Mouse (Mus musculus): Measurements from ENCODE around the gene Ubac2. TPM values are rescaled to one million over a fixed set of nuclear protein-coding genes. Genes with fewer than 3 reads are reported as not detected.

Ubac2 gene
- polyA plus RNA-seq, 1 experiment from 2014 or later = 66.7 TPM

GRCm38 (mm10) chr14:122020567-122020966, 142.1 kb downstream of the Ubac2 start:
- Histone ChIP-seq H3K4me1 (peaks cover 3% of the 10 kb centered on the region; the same call in 1 of the 2 replicates), H3K36me3 (peaks cover 30% of the 10 kb centered on the region), H3K4me2 (no peak overlapping the region), H3K4me3 (replicated peaks) (no peak overlapping the region), H3K27ac (no peak overlapping the region), H3K9ac (no peak overlapping the region), H3K27me3 (no peaks in the 10 kb centered on the region), H3K9me3 (replicated peaks) (no peaks in the 10 kb centered on the region)
- ATAC-seq (replicated peaks; ENCODE audit: low FRiP score) = no peak
- 92% methylated on average over 6 of the region's 6 CpGs for WGBS

GRCm38 (mm10) chr14:122023054-122023453, 144.6 kb downstream of the Ubac2 start:
- ATAC-seq (replicated peaks; ENCODE audit: low FRiP score) = no peak
- peaks cover 3% of the 10 kb centered on the region; the same call in 1 of the 2 replicates for H3K4me1 ChIP-seq
- H3K27ac ChIP-seq = no peak overlapping the region
- peaks cover 27% of the 10 kb centered on the region for H3K36me3 ChIP-seq
- no peak overlapping the region for H3K4me2 ChIP-seq
- no peak overlapping the region for H3K4me3 ChIP-seq (replicated peaks)
- no peaks in the 10 kb centered on the region for H3K27me3 ChIP-seq
- 71% methylated on average over 1 of the region's 1 CpGs for WGBS
- no peaks in the 10 kb centered on the region for H3K9me3 ChIP-seq (replicated peaks)
- H3K9ac ChIP-seq = no peak overlapping the region

- H3K27ac ChIP-seq = no peak overlapping the region
- H3K9me3 ChIP-seq (replicated peaks) = no peaks in the 10 kb centered on the region
- H3K27me3 ChIP-seq = no peaks in the 10 kb centered on the region
- no peak overlapping the region for H3K4me3 ChIP-seq (replicated peaks)
- no peak overlapping the region for H3K4me2 ChIP-seq
- H3K36me3 ChIP-seq = peaks cover 27% of the 10 kb centered on the region
- H3K9ac ChIP-seq = no peak overlapping the region
- ATAC-seq (replicated peaks; ENCODE audit: low FRiP score) = no peak
- H3K4me1 ChIP-seq = peaks cover 3% of the 10 kb centered on the region; the same call in 1 of the 2 replicates
Observed at GRCm38 (mm10) chr14:122023928-122024327, 145.5 kb downstream of the Ubac2 start.

- no peaks in the 10 kb centered on the region for H3K36me3 ChIP-seq
- H3K4me2 ChIP-seq = no peak overlapping the region
- no peak overlapping the region for H3K27ac ChIP-seq
- H3K4me1 ChIP-seq = peaks cover 2% of the 10 kb centered on the region; the same call in 1 of the 2 replicates
- no peak overlapping the region for H3K4me3 ChIP-seq (replicated peaks)
- no peaks in the 10 kb centered on the region for H3K27me3 ChIP-seq
- no peak overlapping the region for H3K9ac ChIP-seq
- H3K9me3 ChIP-seq (replicated peaks) = no peaks in the 10 kb centered on the region
- no peak for ATAC-seq (replicated peaks; ENCODE audit: low FRiP score)
- 88% methylated on average over 11 of the region's 11 CpGs for WGBS
Observed at GRCm38 (mm10) chr14:122028926-122029745, 150.7 kb downstream of the Ubac2 start.

- Histone ChIP-seq H3K4me2 (no peak overlapping the region), H3K9ac (no peak overlapping the region), H3K4me1 (peaks cover 2% of the 10 kb centered on the region; the same call in 1 of the 2 replicates), H3K36me3 (no peaks in the 10 kb centered on the region), H3K9me3 (replicated peaks) (no peaks in the 10 kb centered on the region), H3K27ac (no peak overlapping the region), H3K27me3 (no peaks in the 10 kb centered on the region), H3K4me3 (replicated peaks) (no peak overlapping the region)
- WGBS = 71% methylated on average over 4 of the region's 4 CpGs
- no peak for ATAC-seq (replicated peaks; ENCODE audit: low FRiP score)
Observed at GRCm38 (mm10) chr14:122029851-122030250, 151.4 kb downstream of the Ubac2 start.

GRCm38 (mm10) chr14:122032045-122032444, 153.6 kb downstream of the Ubac2 start:
- no peak for ATAC-seq (replicated peaks; ENCODE audit: low FRiP score)
- H3K9ac ChIP-seq = no peak overlapping the region
- H3K36me3 ChIP-seq = no peaks in the 10 kb centered on the region
- H3K4me1 ChIP-seq = peaks cover 2% of the 10 kb centered on the region; the same call in 1 of the 2 replicates
- H3K4me2 ChIP-seq = no peak overlapping the region
- no peaks in the 10 kb centered on the region for H3K9me3 ChIP-seq (replicated peaks)
- WGBS = 86% methylated on average over 2 of the region's 2 CpGs
- no peak overlapping the region for H3K4me3 ChIP-seq (replicated peaks)
- no peaks in the 10 kb centered on the region for H3K27me3 ChIP-seq
- no peak overlapping the region for H3K27ac ChIP-seq

GRCm38 (mm10) chr14:122034451-122034850, 156.0 kb downstream of the Ubac2 start, which contains the start of gene Timm8a2:
Gene Timm8a2, plus strand, starts transcription at chr14:122034674.
- no peaks in the 10 kb centered on the region for H3K9me3 ChIP-seq (replicated peaks)

GRCm38 (mm10) chr14:122035181-122035580, 156.8 kb downstream of the Ubac2 start:
- Histone ChIP-seq H3K9me3 (replicated peaks) (no peaks in the 10 kb centered on the region), H3K9ac (no peak overlapping the region), H3K4me1 (peaks cover 2% of the 10 kb centered on the region; the same call in 1 of the 2 replicates), H3K27me3 (no peaks in the 10 kb centered on the region), H3K4me3 (replicated peaks) (no peak overlapping the region), H3K36me3 (no peaks in the 10 kb centered on the region), H3K4me2 (no peak overlapping the region), H3K27ac (no peak overlapping the region)
- 97% methylated on average over 1 of the region's 1 CpGs for WGBS
- no peak for ATAC-seq (replicated peaks; ENCODE audit: low FRiP score)

More at GRCm38 (mm10) chr14:122034451-122034850, 156.0 kb downstream of the Ubac2 start, which contains the start of gene Timm8a2:
- Histone ChIP-seq H3K27me3 (no peaks in the 10 kb centered on the region), H3K36me3 (no peaks in the 10 kb centered on the region), H3K4me1 (peaks cover 2% of the 10 kb centered on the region; the same call in 1 of the 2 replicates), H3K27ac (no peak within 1 kb of the TSS), H3K4me2 (no peak within 1 kb of the TSS), H3K4me3 (replicated peaks) (no peak within 1 kb of the TSS), H3K9ac (no peak within 1 kb of the TSS)
- WGBS = 95% methylated on average over 13 of the region's 13 CpGs
- no peak for ATAC-seq (replicated peaks; ENCODE audit: low FRiP score)

- no peak for ATAC-seq (replicated peaks; ENCODE audit: low FRiP score)
- Histone ChIP-seq H3K27ac (no peak overlapping the region), H3K9me3 (replicated peaks) (no peaks in the 10 kb centered on the region), H3K4me3 (replicated peaks) (no peak overlapping the region), H3K4me1 (no peaks in the 10 kb centered on the region), H3K9ac (no peak overlapping the region), H3K4me2 (no peak overlapping the region), H3K27me3 (no peaks in the 10 kb centered on the region), H3K36me3 (no peaks in the 10 kb centered on the region)
- WGBS = 90% methylated on average over 2 of the region's 2 CpGs
Observed at GRCm38 (mm10) chr14:122035860-122036259, 157.4 kb downstream of the Ubac2 start.

GRCm38 (mm10) chr14:122038874-122039647, 160.6 kb downstream of the Ubac2 start:
- WGBS = 82% methylated on average over 13 of the region's 13 CpGs

GRCm38 (mm10) chr14:122041413-122041825, 163.0 kb downstream of the Ubac2 start:
- H3K9me3 ChIP-seq (replicated peaks) = no peaks in the 10 kb centered on the region

More at GRCm38 (mm10) chr14:122038874-122039647, 160.6 kb downstream of the Ubac2 start:
- no peak for ATAC-seq (replicated peaks; ENCODE audit: low FRiP score)
- H3K36me3 ChIP-seq = no peaks in the 10 kb centered on the region
- no peak overlapping the region for H3K27ac ChIP-seq
- no peaks in the 10 kb centered on the region for H3K4me1 ChIP-seq
- no peak overlapping the region for H3K9ac ChIP-seq
- H3K4me2 ChIP-seq = no peak overlapping the region
- H3K4me3 ChIP-seq (replicated peaks) = no peak overlapping the region
- no peaks in the 10 kb centered on the region for H3K27me3 ChIP-seq
- H3K9me3 ChIP-seq (replicated peaks) = no peaks in the 10 kb centered on the region

GRCm38 (mm10) chr14:122042142-122042694, 163.8 kb downstream of the Ubac2 start:
- no peak overlapping the region for H3K4me2 ChIP-seq
- H3K9ac ChIP-seq = no peak overlapping the region
- no peaks in the 10 kb centered on the region for H3K9me3 ChIP-seq (replicated peaks)
- WGBS = 79% methylated on average over 8 of the region's 8 CpGs
- no peak overlapping the region for H3K27ac ChIP-seq
- no peaks in the 10 kb centered on the region for H3K27me3 ChIP-seq
- H3K36me3 ChIP-seq = no peaks in the 10 kb centered on the region
- H3K4me3 ChIP-seq (replicated peaks) = no peak overlapping the region
- no peaks in the 10 kb centered on the region for H3K4me1 ChIP-seq
- no peak for ATAC-seq (replicated peaks; ENCODE audit: low FRiP score)

More at GRCm38 (mm10) chr14:122041413-122041825, 163.0 kb downstream of the Ubac2 start:
- no peak overlapping the region for H3K27ac ChIP-seq
- H3K9ac ChIP-seq = no peak overlapping the region
- ATAC-seq (replicated peaks; ENCODE audit: low FRiP score) = no peak
- no peaks in the 10 kb centered on the region for H3K4me1 ChIP-seq
- no peaks in the 10 kb centered on the region for H3K27me3 ChIP-seq
- H3K4me2 ChIP-seq = no peak overlapping the region
- no peaks in the 10 kb centered on the region for H3K36me3 ChIP-seq
- 89% methylated on average over 3 of the region's 3 CpGs for WGBS
- H3K4me3 ChIP-seq (replicated peaks) = no peak overlapping the region

All from kidney, embryonic 15.5 days (tissue).